Mouse (Mus musculus) megakaryocyte, embryonic 14.5 days (primary cell): ENCODE data around the gene Srebf2. TPM values are rescaled to one million over a fixed set of nuclear protein-coding genes. Genes with fewer than 3 reads are reported as not detected.

Experiments used
- H3K27me3 ChIP-seq: replicated peaks from 2 replicates; pipeline ENCODE3; 2012; ENCODE audit warnings: inconsistent platforms
- H3K36me3 ChIP-seq: replicated peaks from 2 replicates; pipeline ENCODE3; 2012; ENCODE audit warnings: low read length, inconsistent platforms, mixed read lengths
- H3K4me1 ChIP-seq: 2 replicates; pipeline ENCODE4 v1.6.1; 2012; ENCODE audit warnings: inconsistent platforms
- H3K4me3 ChIP-seq: replicated peaks from 2 replicates; pipeline ENCODE3; 2012; ENCODE audit warnings: moderate library complexity, mild to moderate bottlenecking, inconsistent platforms
- H3K9me3 ChIP-seq: 2 replicates; pipeline ENCODE4 v1.6.1; 2012; ENCODE audit warnings: inconsistent platforms
- FLI1 ChIP-seq: IDR thresholded peaks from 2 replicates; pipeline ENCODE4 v1.6.1; 2012; ENCODE audit warnings: low read length, inconsistent platforms, mixed read lengths
- GATA1 ChIP-seq: IDR thresholded peaks from 3 replicates; pipeline ENCODE4 v1.6.1; 2012; ENCODE audit warnings: mixed read lengths, low read length, inconsistent platforms, borderline replicate concordance
- polyA plus RNA-seq: library from polyadenylated mRNA; stranded (reverse); fragments of >175 nt; gene quantifications from 2 replicates; pipeline ENCODE4 v1.2.3, GENCODE M21; 2012; ENCODE audit warnings: low replicate concordance; ENCODE audit not compliant: insufficient read depth

Srebf2 gene
- polyA plus RNA-seq, 1 experiment = 351 TPM

DNA sequence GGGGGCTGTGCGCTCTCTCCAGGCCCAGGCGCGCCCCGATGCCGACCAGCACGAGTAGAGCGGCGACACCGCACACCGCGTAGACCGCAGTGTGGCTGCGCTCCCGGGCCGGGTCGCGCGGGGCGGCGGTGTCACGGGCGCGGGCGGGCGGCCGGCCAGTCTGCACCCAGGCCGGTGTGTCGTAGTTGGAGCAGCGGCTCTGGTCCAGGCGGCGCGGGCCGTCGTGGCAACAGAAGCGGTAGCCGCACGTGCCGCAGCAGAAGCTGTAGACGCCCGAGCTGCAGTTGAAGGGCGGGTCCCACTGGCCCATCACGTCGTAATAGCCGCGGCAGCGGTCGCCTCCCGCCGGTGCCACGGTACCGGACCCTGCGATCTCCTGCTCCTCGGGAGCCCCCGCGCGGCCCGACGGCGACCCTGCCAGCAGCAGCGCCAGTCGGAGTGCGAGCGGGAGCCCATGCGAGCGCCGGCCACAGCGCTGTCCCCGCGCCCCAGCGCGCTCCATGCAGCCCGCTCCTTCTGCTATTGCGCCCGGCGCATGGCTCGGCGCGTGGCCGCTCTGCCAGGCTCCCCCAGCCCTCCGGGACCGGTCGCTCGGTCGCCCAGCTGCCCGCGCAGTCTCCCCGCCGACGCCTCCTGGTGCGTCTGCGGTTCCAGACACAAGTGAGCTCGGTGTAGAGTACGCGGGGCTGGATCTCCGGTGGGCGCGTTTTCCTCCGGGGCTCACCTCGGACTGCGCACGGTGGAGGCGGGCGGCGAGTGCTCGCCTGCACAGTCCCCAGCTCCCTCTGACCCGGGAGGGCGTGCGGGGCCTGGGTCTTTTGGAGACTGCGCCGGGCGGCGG, 65.2 kb downstream of the Srebf2 start:
- H3K4me1 ChIP-seq = peaks cover 30% of the 10 kb centered on the region
- peaks cover 22% of the 10 kb centered on the region for H3K36me3 ChIP-seq
- H3K9me3 ChIP-seq = no peaks in the 10 kb centered on the region
- TF ChIP-seq FLI1 (no peak), GATA1 (no peak)
- peak overlapping the region; percentile 88 for H3K4me3 ChIP-seq
- peaks cover 76% of the 10 kb centered on the region for H3K27me3 ChIP-seq

DNA sequence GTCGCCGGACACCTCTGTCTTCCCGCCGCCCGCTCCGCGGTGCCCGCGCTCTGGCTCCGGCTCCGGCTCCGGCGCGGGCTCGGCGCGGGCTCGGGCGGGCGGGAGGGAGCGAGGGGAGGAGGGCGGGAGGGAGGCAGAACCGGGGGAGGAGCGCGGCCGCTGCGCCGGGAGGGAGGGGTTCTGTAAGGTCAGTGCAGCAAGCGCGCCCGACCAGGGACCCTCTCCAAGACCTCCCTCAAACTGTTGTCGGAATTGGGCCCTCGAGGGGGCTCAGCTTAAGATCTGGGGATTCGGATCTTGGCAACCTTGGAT, 65.7 kb downstream of the Srebf2 start, which contains the start of gene Shisa8:
Gene Shisa8 (minus strand): TSS at position 64 of the 312 bp plus-strand sequence.
- H3K9me3 ChIP-seq = no peaks in the 10 kb centered on the region
- peaks cover 16% of the 10 kb centered on the region for H3K36me3 ChIP-seq
- TF ChIP-seq GATA1 = no peak
- no peak for TF ChIP-seq FLI1
- peaks cover 78% of the 10 kb centered on the region for H3K27me3 ChIP-seq
- peak within 1 kb of the TSS; percentile 88 for H3K4me3 ChIP-seq
- peaks cover 33% of the 10 kb centered on the region for H3K4me1 ChIP-seq

DNA sequence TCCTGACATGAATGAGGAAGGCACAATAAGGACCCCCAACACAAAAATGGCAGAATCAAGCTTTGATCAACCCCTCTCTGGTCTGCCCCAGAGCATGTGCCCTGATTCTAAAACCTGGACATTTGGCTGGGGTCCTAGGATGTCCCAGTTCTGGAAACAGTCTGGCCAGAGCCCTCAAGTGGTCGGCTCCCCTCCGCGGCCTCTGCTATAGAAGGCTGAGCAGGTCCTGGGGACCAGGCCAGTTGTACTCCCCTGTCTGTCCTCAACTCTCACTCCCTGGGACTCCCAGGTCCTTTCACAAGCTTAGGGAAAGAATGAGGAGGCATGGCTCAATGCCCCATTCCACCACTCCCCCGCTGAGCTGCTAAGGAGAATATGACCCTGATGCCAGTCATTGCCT, 66.2 kb downstream of the Srebf2 start:
- peaks cover 11% of the 10 kb centered on the region for H3K36me3 ChIP-seq
- H3K27me3 ChIP-seq = peaks cover 82% of the 10 kb centered on the region
- TF ChIP-seq FLI1 = no peak
- peaks cover 33% of the 10 kb centered on the region for H3K4me1 ChIP-seq
- H3K9me3 ChIP-seq = no peaks in the 10 kb centered on the region
- no peak overlapping the region for H3K4me3 ChIP-seq

DNA sequence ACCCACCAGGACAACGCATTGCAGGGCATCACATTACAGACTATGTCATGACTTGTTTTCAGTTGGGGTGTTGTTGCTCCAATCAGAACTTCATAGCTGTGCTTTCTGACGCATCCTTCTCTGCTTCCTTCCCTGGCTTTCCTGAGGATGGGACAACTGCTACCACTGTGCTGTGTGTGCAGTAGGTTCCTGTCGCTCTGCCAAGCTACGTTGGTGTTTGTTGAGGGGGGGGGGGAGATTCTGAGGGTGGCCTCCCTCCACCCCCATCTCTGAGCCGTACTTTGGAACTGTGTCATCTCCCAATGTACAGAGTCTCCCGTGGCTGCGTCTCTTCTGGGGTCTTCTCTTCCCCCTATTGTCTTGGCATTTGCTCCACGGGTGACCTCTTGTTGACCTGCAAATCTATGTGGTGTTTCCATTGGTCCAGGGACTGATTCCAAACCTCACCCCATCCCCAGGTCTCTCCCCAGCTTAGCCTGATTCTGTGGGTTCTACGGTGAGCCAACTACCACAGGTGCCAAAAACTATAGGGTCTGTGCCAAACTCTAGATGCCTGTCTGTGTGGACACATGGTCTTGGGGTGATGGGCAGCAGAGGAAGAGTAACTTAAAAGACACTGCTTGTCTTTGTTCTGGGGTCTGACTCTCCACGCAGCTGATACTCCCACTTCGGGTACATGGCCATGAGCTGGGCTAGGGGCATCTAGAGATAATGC, 68.5 kb downstream of the Srebf2 start:
- no peak for TF ChIP-seq GATA1
- TF ChIP-seq FLI1 = no peak
- H3K27me3 ChIP-seq = peaks cover 79% of the 10 kb centered on the region
- no peak overlapping the region for H3K4me3 ChIP-seq
- no peaks in the 10 kb centered on the region for H3K36me3 ChIP-seq
- no peaks in the 10 kb centered on the region for H3K9me3 ChIP-seq
- peaks cover 43% of the 10 kb centered on the region for H3K4me1 ChIP-seq

DNA sequence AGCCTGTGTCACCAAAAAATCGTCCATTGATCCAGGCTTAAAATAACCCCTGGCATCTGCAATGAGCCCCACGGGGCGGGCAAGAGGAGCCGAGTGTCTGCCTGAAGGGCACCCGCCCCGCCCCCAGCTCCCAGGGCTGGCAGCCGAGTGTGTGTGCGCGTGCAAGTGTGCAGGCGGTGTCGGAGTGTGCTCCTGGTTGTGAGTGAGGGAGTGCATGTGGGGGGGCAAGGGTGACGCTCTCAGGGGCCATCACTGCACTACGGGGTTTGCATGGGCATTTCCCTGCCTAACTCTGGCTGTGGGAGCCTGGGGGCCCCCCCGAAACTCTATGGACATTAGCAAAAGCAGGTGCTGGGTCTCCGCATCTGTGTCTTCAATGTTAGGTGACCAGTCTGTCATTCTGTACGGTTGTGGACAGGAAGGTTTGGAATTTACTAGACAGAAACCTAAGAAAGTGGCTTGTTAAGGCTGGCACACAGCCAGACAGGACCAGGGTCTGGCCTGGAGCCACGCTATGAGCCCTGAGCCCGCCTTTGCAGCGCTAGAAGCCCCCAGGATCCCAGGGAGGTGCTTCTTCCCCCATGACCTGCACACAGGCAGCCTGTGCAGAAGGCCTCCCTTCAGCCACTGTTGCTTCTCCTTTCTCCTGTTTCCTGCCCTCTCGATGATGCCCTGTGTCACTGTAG, 69.3 kb downstream of the Srebf2 start:
- H3K4me1 ChIP-seq = peaks cover 35% of the 10 kb centered on the region
- TF ChIP-seq FLI1 (no peak), GATA1 (no peak)
- no peaks in the 10 kb centered on the region for H3K9me3 ChIP-seq
- peaks cover 80% of the 10 kb centered on the region for H3K27me3 ChIP-seq
- no peak overlapping the region for H3K4me3 ChIP-seq
- H3K36me3 ChIP-seq = no peaks in the 10 kb centered on the region

DNA sequence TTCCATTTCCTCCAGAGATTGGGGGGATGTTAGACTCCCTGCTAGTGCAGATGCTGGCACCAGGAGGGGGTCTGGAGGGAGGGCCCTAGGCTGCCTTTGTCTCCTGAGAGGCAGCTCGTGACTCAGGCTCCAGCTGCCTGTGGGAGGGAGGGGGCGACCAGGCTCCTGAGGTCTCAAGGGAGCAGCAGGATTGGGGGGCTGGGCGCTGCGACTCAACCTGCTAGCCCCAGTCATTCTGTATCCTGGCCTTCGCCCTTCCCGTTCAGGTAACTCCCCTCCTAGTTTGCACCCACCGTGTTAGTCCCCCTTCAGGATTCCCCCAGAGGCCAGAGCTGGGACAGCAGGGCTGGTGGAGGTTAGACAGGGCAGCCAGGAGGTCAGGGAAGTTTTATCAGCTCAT, 70.1 kb downstream of the Srebf2 start:
- Histone ChIP-seq H3K9me3 (no peaks in the 10 kb centered on the region), H3K4me3 (no peak overlapping the region), H3K36me3 (no peaks in the 10 kb centered on the region), H3K4me1 (peaks cover 28% of the 10 kb centered on the region), H3K27me3 (peaks cover 76% of the 10 kb centered on the region)
- TF ChIP-seq FLI1 (no peak), GATA1 (no peak)

DNA sequence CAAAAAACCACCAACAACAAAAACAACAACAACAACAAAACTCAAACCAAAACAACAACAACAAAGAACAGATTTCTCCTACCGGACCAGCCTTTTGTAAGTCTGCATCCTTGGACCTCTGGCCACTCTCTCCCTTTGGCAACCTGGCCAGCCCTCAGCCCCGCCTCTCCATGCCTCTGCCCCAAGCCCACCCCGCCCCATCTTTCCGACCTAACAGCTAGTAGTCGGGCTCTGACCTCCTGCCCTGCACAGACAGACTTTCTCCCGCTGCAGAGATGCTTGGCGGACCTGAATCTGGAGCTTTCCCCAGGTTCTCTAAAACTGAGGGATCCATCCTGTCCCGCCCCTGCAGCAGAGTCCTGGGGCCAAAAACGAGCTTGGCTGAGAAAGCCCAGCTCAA, 71.0 kb downstream of the Srebf2 start:
- TF ChIP-seq FLI1 = no peak
- TF ChIP-seq GATA1 = no peak
- Histone ChIP-seq H3K9me3 (no peaks in the 10 kb centered on the region), H3K4me1 (peaks cover 20% of the 10 kb centered on the region), H3K4me3 (no peak overlapping the region), H3K27me3 (peaks cover 72% of the 10 kb centered on the region), H3K36me3 (no peaks in the 10 kb centered on the region)

DNA sequence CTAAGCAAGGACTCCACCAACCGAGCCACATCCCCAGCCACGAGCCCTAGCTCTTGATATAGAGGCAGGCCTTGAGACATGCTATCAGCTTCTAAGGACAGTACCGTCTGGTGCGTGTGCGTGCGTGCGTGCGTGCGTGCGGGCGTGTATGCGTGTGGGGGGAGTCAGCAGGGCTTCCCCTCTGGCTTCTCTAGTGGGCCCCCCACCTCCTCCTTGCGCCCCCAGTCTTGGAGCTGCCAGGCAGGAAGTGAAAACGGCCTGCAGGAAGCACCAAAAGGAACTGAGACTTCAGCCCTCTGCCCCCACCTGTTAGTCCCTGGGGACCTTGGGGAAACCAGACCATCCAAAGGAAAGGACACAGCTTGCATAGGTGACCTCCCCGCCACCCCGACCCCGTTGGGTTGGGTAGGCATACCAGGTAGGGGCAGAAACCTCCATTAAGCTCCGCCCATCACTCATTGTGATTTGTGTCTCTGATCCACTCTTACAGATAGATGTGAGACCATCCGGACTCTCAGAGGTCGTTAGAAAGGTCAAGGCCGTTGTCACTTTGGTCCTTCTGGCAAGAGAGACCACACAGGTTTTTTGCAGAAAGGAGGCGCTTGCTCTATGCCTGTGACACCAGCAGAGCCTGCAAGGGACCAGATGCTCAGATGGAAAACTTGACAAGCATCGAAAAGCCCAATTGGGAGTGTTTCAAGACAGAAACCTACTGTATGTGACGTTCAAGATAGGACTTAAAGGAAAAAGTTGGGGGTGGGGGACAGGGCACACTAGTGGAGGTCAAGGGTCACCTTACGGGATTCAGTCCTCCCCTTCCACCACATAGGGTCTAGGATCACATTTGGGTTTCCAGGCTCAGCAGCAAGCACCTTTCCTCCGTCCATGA, 72.0 kb downstream of the Srebf2 start:
- no peak overlapping the region for H3K4me3 ChIP-seq
- no peak for TF ChIP-seq FLI1
- no peak for TF ChIP-seq GATA1
- H3K36me3 ChIP-seq = no peaks in the 10 kb centered on the region
- peaks cover 31% of the 10 kb centered on the region for H3K4me1 ChIP-seq
- H3K27me3 ChIP-seq = peaks cover 72% of the 10 kb centered on the region
- H3K9me3 ChIP-seq = no peaks in the 10 kb centered on the region

DNA sequence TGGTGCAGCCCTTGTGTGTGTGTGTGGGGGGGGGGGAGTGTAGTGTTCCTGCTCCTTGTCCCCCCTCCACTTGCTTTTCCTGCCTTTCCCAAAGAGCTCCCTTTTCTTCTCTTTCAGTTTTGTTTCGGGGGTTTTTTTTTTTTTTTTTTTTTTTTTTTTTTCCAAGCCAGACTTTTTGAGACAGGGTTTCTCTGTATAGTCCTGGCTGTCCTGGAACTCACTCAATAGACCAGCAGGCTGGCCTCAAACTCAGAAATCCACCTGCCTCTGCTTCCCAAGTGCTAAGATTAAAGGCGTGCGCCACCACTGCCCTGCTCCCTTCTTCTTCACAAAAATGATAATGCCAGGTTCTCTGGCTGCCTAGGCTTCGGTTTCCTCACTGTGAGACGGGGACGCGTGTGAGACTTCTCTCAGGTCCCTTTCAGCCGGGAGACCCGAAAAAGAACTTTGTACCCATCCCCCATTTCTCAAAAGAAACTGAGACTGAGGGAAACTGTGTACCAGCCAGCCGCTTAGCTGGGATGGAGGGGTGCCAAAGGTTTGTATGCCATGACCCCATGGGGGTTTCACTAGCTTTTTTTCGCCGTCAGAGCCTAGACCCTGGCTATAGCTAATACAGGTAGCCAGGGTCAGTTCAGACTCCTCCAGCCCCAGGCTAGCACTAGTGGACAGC, 73.2 kb downstream of the Srebf2 start:
- Histone ChIP-seq H3K27me3 (peaks cover 73% of the 10 kb centered on the region), H3K9me3 (no peaks in the 10 kb centered on the region), H3K4me1 (peaks cover 39% of the 10 kb centered on the region), H3K36me3 (no peaks in the 10 kb centered on the region), H3K4me3 (no peak overlapping the region)
- no peak for TF ChIP-seq GATA1
- no peak for TF ChIP-seq FLI1
